Mouse (Mus musculus) T-cell, adult 66 days (primary cell): Measurements from ENCODE around the gene Arsb. TPM values are rescaled to one million over a fixed set of nuclear protein-coding genes. Genes with fewer than 3 reads are reported as not detected.

ENCODE experiments used
- total RNA-seq, 2 experiments: library from RNA; stranded (reverse); gene quantifications; 3 replicates in 1 of 2; 4 replicates in 1 of 2; pipeline ENCODE4 v1.2.4; 2023

The Arsb gene
- 10 to 100 TPM; 12.9 to 15.7 TPM for total RNA-seq

GRCm38 (mm10) chr13:93771588-93772278, at the start of gene Arsb:
TSS of gene Arsb (plus strand) at chr13:93771630.

Other genes with a start within 250 kb of the Arsb start
- gene Bhmt, start 133.7 kb upstream of the Arsb start, total RNA-seq, result 1 to 10 TPM; 1.9 to 2.0 TPM
- gene Bhmt2, start 97.3 kb upstream of the Arsb start, total RNA-seq, result not detected
- gene Dmgdh, start 97.2 kb upstream of the Arsb start, total RNA-seq, result not detected